Mouse (Mus musculus) olfactory bulb, adult 2 months (tissue): ENCODE measurements at regions not wholly inside any gene's neighbourhood (a gene's known extent, or its start where the extent isn't known, plus 50 kb on each side); places are given as distances from the start of the nearest gene placed in this dataset.

Experiments used
- CTCF ChIP-seq: fragments of 200-500 bp; IDR thresholded peaks from 2 replicates; pipeline ENCODE4 v1.5.1; 2012; ENCODE audit warnings: low read depth, mild to moderate bottlenecking, low read length, moderate library complexity; ENCODE audit not compliant: insufficient read depth
- POLR2A ChIP-seq: fragments of 200-500 bp; IDR thresholded peaks from 2 replicates; pipeline ENCODE4 v1.6.1; 2012; ENCODE audit warnings: mild to moderate bottlenecking, low read depth, low read length, moderate library complexity; ENCODE audit not compliant: insufficient read depth

DNA sequence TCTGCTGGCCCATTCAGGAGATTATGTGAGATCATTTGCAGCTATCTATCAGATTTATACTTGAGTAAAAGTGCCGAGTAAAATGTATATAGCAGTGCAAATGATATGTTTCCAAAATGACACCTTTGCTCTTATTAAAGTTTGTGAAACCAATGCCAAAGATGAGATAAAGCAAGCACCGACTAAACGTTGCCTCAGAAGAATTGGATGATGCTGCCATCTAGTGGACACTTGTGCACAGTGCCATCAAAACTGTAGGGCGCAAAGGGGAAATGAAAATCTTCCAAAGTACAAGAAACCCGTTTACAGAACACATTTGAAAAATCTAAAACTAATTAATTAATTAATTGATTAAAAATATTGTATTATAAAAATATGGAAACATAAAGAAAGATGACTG lies 127.2 kb downstream of the Atxn7l3b start:
- TF ChIP-seq POLR2A (no peak), CTCF (no peak)
